Mouse (Mus musculus): Measurements from ENCODE around the gene Slco2a1. TPM values are rescaled to one million over a fixed set of nuclear protein-coding genes. Genes with fewer than 3 reads are reported as not detected.
A peak's percentile ranks its signal among the peaks of the same experiment; 100 is the strongest.

The Slco2a1 gene
- total and polyA plus RNA-seq, 3 experiments = 3.6 to 4.8 (median 4.7) TPM

DNA sequence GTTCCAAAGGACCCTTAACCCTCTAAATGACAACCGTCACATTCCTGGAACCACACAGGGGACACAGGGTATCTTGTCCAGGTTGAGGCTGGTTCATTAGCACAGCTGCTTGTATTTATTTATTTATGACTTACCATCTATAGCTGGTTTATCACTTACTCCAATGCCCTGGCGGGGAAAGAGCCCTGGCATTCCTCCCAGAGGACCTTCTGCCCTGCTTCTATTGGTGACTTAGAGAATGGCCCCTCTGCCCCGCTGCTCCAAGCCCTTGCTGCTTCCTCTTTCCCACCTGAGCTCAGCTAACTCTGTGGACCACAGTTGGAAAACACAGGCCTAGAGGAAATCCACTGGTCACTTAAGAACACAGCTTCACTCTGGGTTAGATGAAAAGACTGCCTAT, 94.9 kb downstream of the Slco2a1 start:
- Histone ChIP-seq H3K36me3 (ENCODE audit: control insufficient read depth, insufficient read depth, low read length) (no peaks in the 10 kb centered on the region), H3K4me1 (ENCODE audit: control insufficient read depth, insufficient read depth, low read length) (0 out of 2 replicates have a peak, but pooled peaks cover under 1% of the 10 kb centered on the region), H3K27ac (no peak overlapping the region), H3K79me2 (replicated peaks; ENCODE audit: control insufficient read depth, insufficient read depth, low read length) (no peaks in the 10 kb centered on the region), H3K4me3 (no peak overlapping the region), H3K9ac (ENCODE audit: low read depth, low read length) (no peak overlapping the region), H3K27me3 (ENCODE audit: control insufficient read depth, insufficient read depth, low read length) (no peaks in the 10 kb centered on the region)
- DNase-seq = no peak
- TF ChIP-seq CTCF (IDR thresholded peaks at IDR 0.05) (no peak), POLR2A (IDR thresholded peaks at IDR 0.05; ENCODE audit: insufficient read depth, low read depth, low read length) (no peak), EP300 (IDR thresholded peaks at IDR 0.05; ENCODE audit: insufficient read depth, low read depth, low read length) (no peak)
- intact Hi-C loops (cut with DNase I) = no loop called here
- WGBS = 67% methylated on average over 3 of the region's 3 CpGs

- WGBS = 89% methylated on average over 6 of the region's 6 CpGs
- no peak for DNase-seq
- H3K4me3 ChIP-seq = no peak overlapping the region
- intact Hi-C loops (cut with DNase I) = no loop called here
- H3K79me2 ChIP-seq (replicated peaks; ENCODE audit: control insufficient read depth, insufficient read depth, low read length) = no peaks in the 10 kb centered on the region
- no peak overlapping the region for H3K9ac ChIP-seq (ENCODE audit: low read depth, low read length)
- TF ChIP-seq CTCF (IDR thresholded peaks at IDR 0.05) (no peak), EP300 (IDR thresholded peaks at IDR 0.05; ENCODE audit: insufficient read depth, low read depth, low read length) (no peak), POLR2A (IDR thresholded peaks at IDR 0.05; ENCODE audit: insufficient read depth, low read depth, low read length) (no peak)
- no peak overlapping the region for H3K27ac ChIP-seq
- H3K27me3 ChIP-seq (ENCODE audit: control insufficient read depth, insufficient read depth, low read length) = no peaks in the 10 kb centered on the region
- H3K4me1 ChIP-seq (ENCODE audit: control insufficient read depth, insufficient read depth, low read length) = peaks cover 4% of the 10 kb centered on the region; the same call in 1 of the 2 replicates
- H3K36me3 ChIP-seq (ENCODE audit: control insufficient read depth, insufficient read depth, low read length) = no peaks in the 10 kb centered on the region
These were observed 98.2 kb downstream of the Slco2a1 start for GRCm38 (mm10) chr9:103086736-103087135.

GRCm38 (mm10) chr9:103087301-103087700, 98.8 kb downstream of the Slco2a1 start:
- H3K27me3 ChIP-seq (ENCODE audit: control insufficient read depth, insufficient read depth, low read length) = no peaks in the 10 kb centered on the region
- no peak for TF ChIP-seq EP300 (IDR thresholded peaks at IDR 0.05; ENCODE audit: insufficient read depth, low read depth, low read length)
- no peak for TF ChIP-seq POLR2A (IDR thresholded peaks at IDR 0.05; ENCODE audit: insufficient read depth, low read depth, low read length)
- no peak for TF ChIP-seq CTCF (IDR thresholded peaks at IDR 0.05)
- peak in 1 of 2 experiments; percentile 1 for DNase-seq
- 74% methylated on average over 8 of the region's 8 CpGs for WGBS
- no peak overlapping the region for H3K9ac ChIP-seq (ENCODE audit: low read depth, low read length)
- no peak overlapping the region for H3K4me3 ChIP-seq
- intact Hi-C loops (cut with DNase I) = no loop called here
- no peaks in the 10 kb centered on the region for H3K79me2 ChIP-seq (replicated peaks; ENCODE audit: control insufficient read depth, insufficient read depth, low read length)
- no peak overlapping the region for H3K27ac ChIP-seq
- H3K4me1 ChIP-seq (ENCODE audit: control insufficient read depth, insufficient read depth, low read length) = peaks cover 5% of the 10 kb centered on the region; the same call in 1 of the 2 replicates
- H3K36me3 ChIP-seq (ENCODE audit: control insufficient read depth, insufficient read depth, low read length) = no peaks in the 10 kb centered on the region

GRCm38 (mm10) chr9:103088661-103089060, 100.1 kb downstream of the Slco2a1 start:
- 91% methylated on average over 2 of the region's 2 CpGs for WGBS
- Histone ChIP-seq H3K4me3 (no peak overlapping the region), H3K36me3 (ENCODE audit: control insufficient read depth, insufficient read depth, low read length) (no peaks in the 10 kb centered on the region), H3K27me3 (ENCODE audit: control insufficient read depth, insufficient read depth, low read length) (no peaks in the 10 kb centered on the region), H3K79me2 (replicated peaks; ENCODE audit: control insufficient read depth, insufficient read depth, low read length) (no peaks in the 10 kb centered on the region), H3K9ac (ENCODE audit: low read depth, low read length) (no peak overlapping the region), H3K27ac (no peak overlapping the region), H3K4me1 (ENCODE audit: control insufficient read depth, insufficient read depth, low read length) (peaks cover 5% of the 10 kb centered on the region; the same call in 1 of the 2 replicates)
- TF ChIP-seq CTCF (IDR thresholded peaks at IDR 0.05) = no peak
- TF ChIP-seq POLR2A (IDR thresholded peaks at IDR 0.05; ENCODE audit: insufficient read depth, low read depth, low read length) = no peak
- TF ChIP-seq EP300 (IDR thresholded peaks at IDR 0.05; ENCODE audit: insufficient read depth, low read depth, low read length) = no peak
- no peak for DNase-seq
- intact Hi-C loops (cut with DNase I) = no loop called here

DNA sequence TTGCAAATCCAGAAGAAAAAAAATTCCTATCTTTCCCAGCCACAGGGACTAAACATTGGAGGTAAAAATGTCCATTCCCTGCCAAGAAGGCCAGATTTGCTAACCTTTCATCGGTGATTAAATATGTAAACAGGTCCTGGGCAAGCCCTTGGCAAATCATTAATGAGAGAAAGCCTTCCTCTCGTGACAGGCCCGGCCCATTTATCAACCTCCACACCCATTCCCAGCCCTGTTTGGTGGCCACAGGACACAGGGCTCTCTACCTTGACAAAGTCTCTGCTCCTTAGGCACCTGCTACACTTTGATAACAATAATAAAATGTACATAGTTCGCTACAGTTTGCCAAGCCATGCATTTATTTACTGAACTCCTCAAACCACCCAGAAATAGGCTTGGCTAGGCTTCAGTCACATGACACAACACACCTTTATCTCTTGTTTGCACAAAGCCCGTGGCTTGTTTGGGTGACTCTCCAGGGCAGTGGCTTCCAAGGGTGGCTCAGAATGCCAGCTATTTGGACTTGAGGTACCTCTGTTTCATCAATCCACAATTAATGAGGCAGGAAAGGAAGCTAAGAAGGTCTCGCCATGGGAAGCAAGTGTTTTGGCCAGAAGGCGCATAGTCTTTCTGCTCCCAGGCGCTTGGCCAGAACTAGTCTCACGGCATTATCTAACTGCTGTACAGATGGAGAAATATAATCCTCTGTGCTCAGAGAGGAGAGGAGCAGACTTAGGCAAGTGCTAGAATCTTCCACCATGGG, 101.8 kb downstream of the Slco2a1 start:
- no peak overlapping the region for H3K4me3 ChIP-seq
- H3K27ac ChIP-seq = no peak overlapping the region
- H3K36me3 ChIP-seq (ENCODE audit: control insufficient read depth, insufficient read depth, low read length) = no peaks in the 10 kb centered on the region
- TF ChIP-seq CTCF (IDR thresholded peaks at IDR 0.05) (no peak), EP300 (IDR thresholded peaks at IDR 0.05; ENCODE audit: insufficient read depth, low read depth, low read length) (no peak), POLR2A (IDR thresholded peaks at IDR 0.05; ENCODE audit: insufficient read depth, low read depth, low read length) (no peak)
- H3K79me2 ChIP-seq (replicated peaks; ENCODE audit: control insufficient read depth, insufficient read depth, low read length) = no peaks in the 10 kb centered on the region
- H3K4me1 ChIP-seq (ENCODE audit: control insufficient read depth, insufficient read depth, low read length) = peaks cover 5% of the 10 kb centered on the region; the same call in 1 of the 2 replicates
- peak in 1 of 2 experiments; percentile 48 for DNase-seq
- intact Hi-C loops (cut with DNase I) = loop anchor here (5.0 kb wide), 2 partner anchors 112 to 212 kb away; partner anchors contain the start of gene Srprb
- no peak overlapping the region for H3K9ac ChIP-seq (ENCODE audit: low read depth, low read length)
- WGBS = 34% methylated on average over 9 of the region's 9 CpGs
- H3K27me3 ChIP-seq (ENCODE audit: control insufficient read depth, insufficient read depth, low read length) = no peaks in the 10 kb centered on the region

Data from heart, adult 2 months (tissue).